Mouse (Mus musculus): ENCODE measurements around the gene Gm13539. TPM values are rescaled to one million over a fixed set of nuclear protein-coding genes. Genes with fewer than 3 reads are reported as not detected.
"Not testable (repeated sequence)": the region's sequence is repeated elsewhere in the genome, so short reads cannot be mapped to it uniquely, and the experiment has no call there.

The Gm13539 gene
- polyA plus RNA-seq (2015; fragmentation: Nextera tagmentation; extraction: Ambion mirVana) = not detected in 2 replicates

DNA sequence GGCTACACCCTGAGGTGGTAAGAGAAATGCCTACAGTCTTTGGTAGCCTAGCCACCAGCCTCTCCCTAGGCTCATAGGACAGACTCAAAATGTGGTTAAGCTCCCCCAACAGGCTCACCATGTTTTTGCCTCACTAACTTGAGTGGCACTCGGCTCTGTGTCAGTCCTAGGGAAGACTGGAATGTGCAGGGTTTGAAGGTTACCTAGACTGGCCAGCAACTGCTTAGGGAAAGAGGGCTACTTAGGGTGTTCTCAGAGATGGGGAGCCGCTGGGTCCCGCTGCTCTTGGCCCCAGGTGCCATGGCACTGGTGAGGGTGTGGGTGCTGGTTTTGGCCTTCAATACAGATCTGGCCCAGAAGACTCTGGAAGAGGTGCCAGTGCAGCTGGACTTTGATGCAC lies at the start of gene Gm13539:
Gene Gm13539, plus strand, starts transcription at position 301 of the 400 bp plus-strand sequence.
- Histone ChIP-seq H3K27me3 (replicated peaks; ENCODE audit: control insufficient read depth, insufficient read depth, low read length) (no peaks in the 10 kb centered on the region), H3K27ac (ENCODE audit: low read depth, low read length) (no peak within 1 kb of the TSS), H3K4me2 (replicated peaks; ENCODE audit: low read depth) (no peak within 1 kb of the TSS), H3K36me3 (ENCODE audit: control insufficient read depth, insufficient read depth) (no peaks in the 10 kb centered on the region), H3K9ac (ENCODE audit: low read depth, low read length) (no peak within 1 kb of the TSS), H3K4me1 (replicated peaks; ENCODE audit: control insufficient read depth, insufficient read depth, low read length) (no peaks in the 10 kb centered on the region), H3K4me3 (ENCODE audit: low read depth, low read length) (no peak within 1 kb of the TSS), H3K9me3 (ENCODE audit: control insufficient read depth) (no peaks in the 10 kb centered on the region)
- ATAC-seq = no peak
- WGBS = 88% methylated on average over 3 of the region's 3 CpGs
- no peak for TF ChIP-seq CTCF (IDR thresholded peaks at IDR 0.05; ENCODE audit: low read depth)

- TF ChIP-seq CTCF (IDR thresholded peaks at IDR 0.05; ENCODE audit: low read depth) = no peak
- ATAC-seq = no peak
- H3K36me3 ChIP-seq (ENCODE audit: control insufficient read depth, insufficient read depth) = no peaks in the 10 kb centered on the region
- no peak overlapping the region for H3K4me2 ChIP-seq (replicated peaks; ENCODE audit: low read depth)
- H3K9ac ChIP-seq (ENCODE audit: low read depth, low read length) = no peak overlapping the region
- no peaks in the 10 kb centered on the region for H3K27me3 ChIP-seq (replicated peaks; ENCODE audit: control insufficient read depth, insufficient read depth, low read length)
- no peaks in the 10 kb centered on the region for H3K9me3 ChIP-seq (ENCODE audit: control insufficient read depth)
- no peaks in the 10 kb centered on the region for H3K4me1 ChIP-seq (replicated peaks; ENCODE audit: control insufficient read depth, insufficient read depth, low read length)
- H3K27ac ChIP-seq (ENCODE audit: low read depth, low read length) = no peak overlapping the region
- 62% methylated on average over 2 of the region's 2 CpGs for WGBS
- no peak overlapping the region for H3K4me3 ChIP-seq (ENCODE audit: low read depth, low read length)
These were observed 48.7 kb upstream of the Gm13539 start for GRCm38 (mm10) chr2:25733199-25733930.

- ATAC-seq; H3K4me1 ChIP-seq (replicated peaks; ENCODE audit: control insufficient read depth, insufficient read depth, low read length); H3K27me3 ChIP-seq (replicated peaks; ENCODE audit: control insufficient read depth, insufficient read depth, low read length); H3K4me2 ChIP-seq (replicated peaks; ENCODE audit: low read depth); H3K36me3 ChIP-seq (ENCODE audit: control insufficient read depth, insufficient read depth); H3K9me3 ChIP-seq (ENCODE audit: control insufficient read depth); H3K27ac ChIP-seq (ENCODE audit: low read depth, low read length); H3K4me3 ChIP-seq (ENCODE audit: low read depth, low read length); H3K9ac ChIP-seq (ENCODE audit: low read depth, low read length): not testable (repeated sequence)
- 59% methylated on average over 3 of the region's 3 CpGs for WGBS
These were observed 45.3 kb upstream of the Gm13539 start, which contains the start of gene Obp2b for GRCm38 (mm10) chr2:25736709-25737108. Obp2b (plus strand) TSS chr2:25737009.

DNA sequence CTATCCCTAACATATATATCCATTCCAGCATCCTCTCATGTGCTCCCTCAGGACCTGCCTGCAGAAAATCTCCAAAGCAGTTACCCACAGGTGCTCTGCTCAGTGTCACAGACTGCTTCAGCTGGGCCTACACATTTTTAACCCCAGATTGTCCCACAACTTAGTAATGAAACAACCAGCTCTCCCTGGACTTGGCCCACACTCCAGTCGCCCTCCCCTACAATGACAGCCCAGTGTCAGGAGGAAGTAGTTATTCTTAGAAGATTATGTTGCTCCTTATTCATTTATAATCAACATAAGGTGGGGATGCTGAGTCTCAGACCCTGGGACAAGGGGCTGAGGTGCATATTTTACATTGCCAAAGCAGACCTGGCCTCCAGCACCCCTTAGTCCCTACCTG lies 40.4 kb upstream of the Gm13539 start:
- no peak for TF ChIP-seq CTCF (IDR thresholded peaks at IDR 0.05; ENCODE audit: low read depth)
- Histone ChIP-seq H3K27ac (ENCODE audit: low read depth, low read length) (no peak overlapping the region), H3K4me1 (replicated peaks; ENCODE audit: control insufficient read depth, insufficient read depth, low read length) (no peaks in the 10 kb centered on the region), H3K4me2 (replicated peaks; ENCODE audit: low read depth) (no peak overlapping the region), H3K36me3 (ENCODE audit: control insufficient read depth, insufficient read depth) (no peaks in the 10 kb centered on the region), H3K9me3 (ENCODE audit: control insufficient read depth) (no peaks in the 10 kb centered on the region), H3K9ac (ENCODE audit: low read depth, low read length) (no peak overlapping the region), H3K27me3 (replicated peaks; ENCODE audit: control insufficient read depth, insufficient read depth, low read length) (no peaks in the 10 kb centered on the region), H3K4me3 (ENCODE audit: low read depth, low read length) (no peak overlapping the region)
- ATAC-seq = no peak
- WGBS = 53% methylated on average over 1 of the region's 1 CpGs

GRCm38 (mm10) chr2:25754201-25754600 lies 27.9 kb upstream of the Gm13539 start:
- no peak overlapping the region for H3K4me2 ChIP-seq (replicated peaks; ENCODE audit: low read depth)
- H3K9me3 ChIP-seq (ENCODE audit: control insufficient read depth) = no peaks in the 10 kb centered on the region
- no peaks in the 10 kb centered on the region for H3K27me3 ChIP-seq (replicated peaks; ENCODE audit: control insufficient read depth, insufficient read depth, low read length)
- WGBS = 93% methylated on average over 1 of the region's 1 CpGs
- no peak for ATAC-seq
- no peaks in the 10 kb centered on the region for H3K36me3 ChIP-seq (ENCODE audit: control insufficient read depth, insufficient read depth)
- H3K4me3 ChIP-seq (ENCODE audit: low read depth, low read length) = no peak overlapping the region
- TF ChIP-seq CTCF (IDR thresholded peaks at IDR 0.05; ENCODE audit: low read depth) = no peak
- no peak overlapping the region for H3K9ac ChIP-seq (ENCODE audit: low read depth, low read length)
- no peaks in the 10 kb centered on the region for H3K4me1 ChIP-seq (replicated peaks; ENCODE audit: control insufficient read depth, insufficient read depth, low read length)
- no peak overlapping the region for H3K27ac ChIP-seq (ENCODE audit: low read depth, low read length)

- H3K4me2 ChIP-seq (replicated peaks; ENCODE audit: low read depth) = no peak overlapping the region
- H3K9ac ChIP-seq (ENCODE audit: low read depth, low read length) = no peak overlapping the region
- 63% methylated on average over 4 of the region's 4 CpGs for WGBS
- TF ChIP-seq CTCF (IDR thresholded peaks at IDR 0.05; ENCODE audit: low read depth) = no peak
- no peaks in the 10 kb centered on the region for H3K27me3 ChIP-seq (replicated peaks; ENCODE audit: control insufficient read depth, insufficient read depth, low read length)
- H3K9me3 ChIP-seq (ENCODE audit: control insufficient read depth) = no peaks in the 10 kb centered on the region
- H3K4me3 ChIP-seq (ENCODE audit: low read depth, low read length) = no peak overlapping the region
- no peaks in the 10 kb centered on the region for H3K4me1 ChIP-seq (replicated peaks; ENCODE audit: control insufficient read depth, insufficient read depth, low read length)
- ATAC-seq = no peak
- H3K27ac ChIP-seq (ENCODE audit: low read depth, low read length) = no peak overlapping the region
- H3K36me3 ChIP-seq (ENCODE audit: control insufficient read depth, insufficient read depth) = no peaks in the 10 kb centered on the region
These were observed 23.9 kb upstream of the Gm13539 start for GRCm38 (mm10) chr2:25758064-25758625.
